Mouse (Mus musculus): ENCODE measurements at regions not wholly inside any gene's neighbourhood (a gene's known extent, or its start where the extent isn't known, plus 50 kb on each side); places are given as distances from the start of the nearest gene placed in this dataset.

DNA sequence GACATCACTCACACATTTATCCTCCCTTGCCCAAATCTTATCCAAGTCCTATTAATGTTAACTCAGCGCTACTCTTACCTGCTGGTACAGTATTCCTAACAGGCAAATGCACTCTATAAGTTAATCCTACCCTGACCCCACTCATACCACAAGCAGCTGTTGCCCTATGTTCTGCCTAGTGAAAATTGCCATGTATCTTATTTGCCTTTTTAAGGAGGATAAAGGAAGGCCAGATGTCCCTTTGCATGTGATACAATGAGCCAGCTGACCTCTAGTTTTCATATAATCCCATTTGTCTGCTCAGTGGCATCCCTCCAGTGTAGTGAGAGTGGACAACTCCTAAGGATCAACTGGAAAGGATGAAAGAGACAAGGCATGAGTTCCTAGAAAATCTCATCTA lies 67.9 kb upstream of the Ctso start:
- H3K36me3 ChIP-seq (ENCODE audit: control insufficient read depth, insufficient read depth, low read length, poor library complexity, severe bottlenecking), result no peaks in the 10 kb centered on the region

More for the DNA sequence above, 67.9 kb upstream of the Ctso start:
- H3K27ac ChIP-seq (ENCODE audit: insufficient read depth, low read length), result no peak overlapping the region
- no peak overlapping the region for H3K4me3 ChIP-seq (ENCODE audit: low read depth, low read length)
- H3K9me3 ChIP-seq (replicated peaks; ENCODE audit: control insufficient read depth, insufficient read depth, low read length, poor library complexity, severe bottlenecking), result no peaks in the 10 kb centered on the region
- TF ChIP-seq EP300 (IDR thresholded peaks at IDR 0.05; ENCODE audit: insufficient read depth, low read depth, low read length) (no peak), CTCF (IDR thresholded peaks at IDR 0.05; ENCODE audit: low read depth, low read length) (no peak), POLR2A (IDR thresholded peaks at IDR 0.05; ENCODE audit: insufficient read depth, low read length) (no peak)
- no peak overlapping the region for H3K9ac ChIP-seq (ENCODE audit: low read depth, poor library complexity, severe bottlenecking)
- H3K27me3 ChIP-seq (ENCODE audit: control insufficient read depth, insufficient read depth, low read length, poor library complexity, severe bottlenecking), result no peaks in the 10 kb centered on the region
- no peaks in the 10 kb centered on the region for H3K4me1 ChIP-seq (ENCODE audit: control insufficient read depth, insufficient read depth, low read length)

Measured in ES-Bruce4 (cell line).